Mouse (Mus musculus): ENCODE results near the gene Sntg2. TPM values are rescaled to one million over a fixed set of nuclear protein-coding genes. Genes with fewer than 3 reads are reported as not detected.

Sntg2 gene
- polyA plus RNA-seq, 1 experiment from 2014 or later = 6.2 TPM

GRCm38 (mm10) chr12:30177529-30177928, 195.6 kb downstream of the Sntg2 start:
- Histone ChIP-seq H3K9ac (ENCODE audit: low read depth, low read length) (no peak overlapping the region), H3K36me3 (ENCODE audit: insufficient read depth, low read length) (no peaks in the 10 kb centered on the region), H3K27ac (no peak overlapping the region), H3K27me3 (ENCODE audit: insufficient read depth, low read length) (no peaks in the 10 kb centered on the region), H3K4me1 (replicated peaks; ENCODE audit: insufficient read depth, low read length) (no peaks in the 10 kb centered on the region), H3K4me2 (ENCODE audit: low read length) (no peak overlapping the region), H3K4me3 (replicated peaks; ENCODE audit: low read depth, low read length) (no peak overlapping the region), H3K9me3 (replicated peaks; ENCODE audit: low read length) (no peaks in the 10 kb centered on the region)
- no peak for TF ChIP-seq CTCF (IDR thresholded peaks at IDR 0.05; ENCODE audit: low read depth)
- DNase-seq (ENCODE audit: low spot score) (no peak), ATAC-seq (replicated peaks; ENCODE audit: low FRiP score, low read depth) (no peak)
- WGBS = 92% methylated on average over 2 of the region's 2 CpGs

GRCm38 (mm10) chr12:30168491-30168890, 204.7 kb downstream of the Sntg2 start:
- Histone ChIP-seq H3K4me2 (ENCODE audit: low read length) (no peak overlapping the region), H3K36me3 (ENCODE audit: insufficient read depth, low read length) (no peaks in the 10 kb centered on the region), H3K9ac (ENCODE audit: low read depth, low read length) (no peak overlapping the region), H3K27ac (no peak overlapping the region), H3K27me3 (ENCODE audit: insufficient read depth, low read length) (no peaks in the 10 kb centered on the region), H3K9me3 (replicated peaks; ENCODE audit: low read length) (no peaks in the 10 kb centered on the region), H3K4me3 (replicated peaks; ENCODE audit: low read depth, low read length) (no peak overlapping the region), H3K4me1 (replicated peaks; ENCODE audit: insufficient read depth, low read length) (no peaks in the 10 kb centered on the region)
- DNase-seq (ENCODE audit: low spot score) (no peak), ATAC-seq (replicated peaks; ENCODE audit: low FRiP score, low read depth) (no peak)
- WGBS = 58% methylated on average over 3 of the region's 3 CpGs
- no peak for TF ChIP-seq CTCF (IDR thresholded peaks at IDR 0.05; ENCODE audit: low read depth)

GRCm38 (mm10) chr12:30164538-30164937, 208.6 kb downstream of the Sntg2 start:
- TF ChIP-seq CTCF (IDR thresholded peaks at IDR 0.05; ENCODE audit: low read depth) = no peak
- Histone ChIP-seq H3K4me3 (replicated peaks; ENCODE audit: low read depth, low read length) (no peak overlapping the region), H3K9ac (ENCODE audit: low read depth, low read length) (no peak overlapping the region), H3K27me3 (ENCODE audit: insufficient read depth, low read length) (no peaks in the 10 kb centered on the region), H3K9me3 (replicated peaks; ENCODE audit: low read length) (no peaks in the 10 kb centered on the region), H3K4me2 (ENCODE audit: low read length) (no peak overlapping the region), H3K4me1 (replicated peaks; ENCODE audit: insufficient read depth, low read length) (no peaks in the 10 kb centered on the region), H3K36me3 (ENCODE audit: insufficient read depth, low read length) (no peaks in the 10 kb centered on the region), H3K27ac (no peak overlapping the region)
- no peak for ATAC-seq (replicated peaks; ENCODE audit: low FRiP score, low read depth)
- 80% methylated on average over 5 of the region's 5 CpGs for WGBS
- DNase-seq (ENCODE audit: low spot score) = no peak

- Histone ChIP-seq H3K36me3 (ENCODE audit: insufficient read depth, low read length) (no peaks in the 10 kb centered on the region), H3K9me3 (replicated peaks; ENCODE audit: low read length) (no peaks in the 10 kb centered on the region), H3K27me3 (ENCODE audit: insufficient read depth, low read length) (no peaks in the 10 kb centered on the region), H3K4me3 (replicated peaks; ENCODE audit: low read depth, low read length) (no peak overlapping the region), H3K4me1 (replicated peaks; ENCODE audit: insufficient read depth, low read length) (no peaks in the 10 kb centered on the region), H3K9ac (ENCODE audit: low read depth, low read length) (no peak overlapping the region), H3K4me2 (ENCODE audit: low read length) (no peak overlapping the region), H3K27ac (no peak overlapping the region)
- no peak for ATAC-seq (replicated peaks; ENCODE audit: low FRiP score, low read depth)
- 90% methylated on average over 6 of the region's 6 CpGs for WGBS
- DNase-seq (ENCODE audit: low spot score) = no peak
- TF ChIP-seq CTCF (IDR thresholded peaks at IDR 0.05; ENCODE audit: low read depth) = no peak
Observed at GRCm38 (mm10) chr12:30164005-30164404, 209.2 kb downstream of the Sntg2 start.

GRCm38 (mm10) chr12:30161731-30162406, 211.3 kb downstream of the Sntg2 start:
- no peak for TF ChIP-seq CTCF (IDR thresholded peaks at IDR 0.05; ENCODE audit: low read depth)

GRCm38 (mm10) chr12:30160475-30160874, 212.7 kb downstream of the Sntg2 start:
- WGBS = 71% methylated on average over 3 of the region's 3 CpGs
- no peak overlapping the region for H3K4me3 ChIP-seq (replicated peaks; ENCODE audit: low read depth, low read length)
- H3K36me3 ChIP-seq (ENCODE audit: insufficient read depth, low read length) = no peaks in the 10 kb centered on the region
- H3K27me3 ChIP-seq (ENCODE audit: insufficient read depth, low read length) = no peaks in the 10 kb centered on the region
- no peak overlapping the region for H3K4me2 ChIP-seq (ENCODE audit: low read length)
- no peaks in the 10 kb centered on the region for H3K9me3 ChIP-seq (replicated peaks; ENCODE audit: low read length)
- ATAC-seq (replicated peaks; ENCODE audit: low FRiP score, low read depth) = no peak
- TF ChIP-seq CTCF (IDR thresholded peaks at IDR 0.05; ENCODE audit: low read depth) = no peak
- H3K27ac ChIP-seq = no peak overlapping the region
- H3K9ac ChIP-seq (ENCODE audit: low read depth, low read length) = no peak overlapping the region
- DNase-seq (ENCODE audit: low spot score) = peak; percentile 51
- no peaks in the 10 kb centered on the region for H3K4me1 ChIP-seq (replicated peaks; ENCODE audit: insufficient read depth, low read length)

More at GRCm38 (mm10) chr12:30161731-30162406, 211.3 kb downstream of the Sntg2 start:
- WGBS = 58% methylated on average over 5 of the region's 5 CpGs
- ATAC-seq (replicated peaks; ENCODE audit: low FRiP score, low read depth) = no peak; the same call in 1 of the 2 replicates
- Histone ChIP-seq H3K9ac (ENCODE audit: low read depth, low read length) (no peak overlapping the region), H3K4me1 (replicated peaks; ENCODE audit: insufficient read depth, low read length) (no peaks in the 10 kb centered on the region), H3K27ac (no peak overlapping the region), H3K27me3 (ENCODE audit: insufficient read depth, low read length) (no peaks in the 10 kb centered on the region), H3K4me2 (ENCODE audit: low read length) (no peak overlapping the region), H3K9me3 (replicated peaks; ENCODE audit: low read length) (no peaks in the 10 kb centered on the region), H3K4me3 (replicated peaks; ENCODE audit: low read depth, low read length) (no peak overlapping the region), H3K36me3 (ENCODE audit: insufficient read depth, low read length) (no peaks in the 10 kb centered on the region)
- DNase-seq (ENCODE audit: low spot score) = peak; percentile 38

GRCm38 (mm10) chr12:30159788-30160187, 213.4 kb downstream of the Sntg2 start:
- Histone ChIP-seq H3K4me2 (ENCODE audit: low read length) (no peak overlapping the region), H3K9me3 (replicated peaks; ENCODE audit: low read length) (no peaks in the 10 kb centered on the region), H3K9ac (ENCODE audit: low read depth, low read length) (no peak overlapping the region), H3K27me3 (ENCODE audit: insufficient read depth, low read length) (no peaks in the 10 kb centered on the region), H3K4me3 (replicated peaks; ENCODE audit: low read depth, low read length) (no peak overlapping the region), H3K36me3 (ENCODE audit: insufficient read depth, low read length) (no peaks in the 10 kb centered on the region), H3K4me1 (replicated peaks; ENCODE audit: insufficient read depth, low read length) (no peaks in the 10 kb centered on the region), H3K27ac (no peak overlapping the region)
- DNase-seq (ENCODE audit: low spot score) (no peak), ATAC-seq (replicated peaks; ENCODE audit: low FRiP score, low read depth) (no peak)
- no peak for TF ChIP-seq CTCF (IDR thresholded peaks at IDR 0.05; ENCODE audit: low read depth)
- WGBS = 83% methylated on average over 8 of the region's 8 CpGs
